Mouse (Mus musculus): ENCODE data around the gene Ap2s1. TPM values are rescaled to one million over a fixed set of nuclear protein-coding genes. Genes with fewer than 3 reads are reported as not detected.

The Ap2s1 gene
- polyA plus RNA-seq, 1 experiment from 2014 or later = 249 TPM

GRCm38 (mm10) chr7:16783758-16784415 is 45.7 kb downstream of the Ap2s1 start:
- Histone ChIP-seq H3K4me3 (peak overlapping the region; percentile 82), H3K4me1 (peaks cover 47% of the 10 kb centered on the region), H3K27ac (peak overlapping the region; percentile 91), H3K27me3 (ENCODE audit: poor library complexity, severe bottlenecking) (no peaks in the 10 kb centered on the region), H3K36me3 (replicated peaks) (peaks cover 43% of the 10 kb centered on the region), H3K9me3 (no peaks in the 10 kb centered on the region)
- no peak for DNase-seq (ENCODE audit: extremely low spot score, low spot score)
- 54% methylated on average over 17 of the region's 17 CpGs for WGBS

- peak overlapping the region; percentile 82 for H3K4me3 ChIP-seq
- H3K36me3 ChIP-seq (replicated peaks) = peaks cover 50% of the 10 kb centered on the region
- H3K9me3 ChIP-seq = no peaks in the 10 kb centered on the region
- peak overlapping the region; percentile 91; the same call in 1 of the 2 replicates for H3K27ac ChIP-seq
- 78% methylated on average over 10 of the region's 10 CpGs for WGBS
- DNase-seq (ENCODE audit: extremely low spot score, low spot score) = no peak
- H3K4me1 ChIP-seq = peaks cover 47% of the 10 kb centered on the region
- no peaks in the 10 kb centered on the region for H3K27me3 ChIP-seq (ENCODE audit: poor library complexity, severe bottlenecking)
Measured at GRCm38 (mm10) chr7:16784498-16784976, 46.3 kb downstream of the Ap2s1 start.

GRCm38 (mm10) chr7:16785541-16786083 is 47.4 kb downstream of the Ap2s1 start:
- H3K27ac ChIP-seq = no peak overlapping the region
- no peak overlapping the region for H3K4me3 ChIP-seq
- H3K9me3 ChIP-seq = no peaks in the 10 kb centered on the region
- no peaks in the 10 kb centered on the region for H3K27me3 ChIP-seq (ENCODE audit: poor library complexity, severe bottlenecking)
- peaks cover 46% of the 10 kb centered on the region for H3K4me1 ChIP-seq
- H3K36me3 ChIP-seq (replicated peaks) = peaks cover 60% of the 10 kb centered on the region
- WGBS = 94% methylated on average over 8 of the region's 8 CpGs
- no peak for DNase-seq (ENCODE audit: extremely low spot score, low spot score)

DNA sequence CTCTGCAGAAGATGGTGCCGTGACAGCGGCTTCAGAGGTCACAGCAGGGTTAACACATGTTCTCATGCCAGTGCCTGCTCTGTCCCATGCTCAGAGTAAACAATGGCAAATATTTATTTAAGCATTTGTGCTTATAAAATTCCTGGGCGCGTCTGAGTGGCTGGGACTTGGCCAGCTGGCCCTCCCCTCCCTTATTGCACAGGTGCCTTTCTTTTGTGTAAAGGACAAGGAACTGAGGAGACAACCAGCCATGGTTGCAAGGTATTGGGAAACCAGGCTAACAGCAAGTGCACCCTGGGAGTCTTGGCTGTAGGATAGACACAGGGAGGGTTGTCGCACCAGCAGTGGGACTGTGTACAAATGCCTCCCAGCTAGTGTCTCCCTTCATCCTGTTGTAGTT is 54.1 kb downstream of the Ap2s1 start:
- Histone ChIP-seq H3K9me3 (no peaks in the 10 kb centered on the region), H3K27ac (no peak overlapping the region), H3K4me3 (no peak overlapping the region), H3K36me3 (replicated peaks) (peaks cover 97% of the 10 kb centered on the region), H3K4me1 (no peaks in the 10 kb centered on the region), H3K27me3 (ENCODE audit: poor library complexity, severe bottlenecking) (no peaks in the 10 kb centered on the region)
- no peak for DNase-seq (ENCODE audit: extremely low spot score, low spot score)
- WGBS = 84% methylated on average over 5 of the region's 5 CpGs

DNA sequence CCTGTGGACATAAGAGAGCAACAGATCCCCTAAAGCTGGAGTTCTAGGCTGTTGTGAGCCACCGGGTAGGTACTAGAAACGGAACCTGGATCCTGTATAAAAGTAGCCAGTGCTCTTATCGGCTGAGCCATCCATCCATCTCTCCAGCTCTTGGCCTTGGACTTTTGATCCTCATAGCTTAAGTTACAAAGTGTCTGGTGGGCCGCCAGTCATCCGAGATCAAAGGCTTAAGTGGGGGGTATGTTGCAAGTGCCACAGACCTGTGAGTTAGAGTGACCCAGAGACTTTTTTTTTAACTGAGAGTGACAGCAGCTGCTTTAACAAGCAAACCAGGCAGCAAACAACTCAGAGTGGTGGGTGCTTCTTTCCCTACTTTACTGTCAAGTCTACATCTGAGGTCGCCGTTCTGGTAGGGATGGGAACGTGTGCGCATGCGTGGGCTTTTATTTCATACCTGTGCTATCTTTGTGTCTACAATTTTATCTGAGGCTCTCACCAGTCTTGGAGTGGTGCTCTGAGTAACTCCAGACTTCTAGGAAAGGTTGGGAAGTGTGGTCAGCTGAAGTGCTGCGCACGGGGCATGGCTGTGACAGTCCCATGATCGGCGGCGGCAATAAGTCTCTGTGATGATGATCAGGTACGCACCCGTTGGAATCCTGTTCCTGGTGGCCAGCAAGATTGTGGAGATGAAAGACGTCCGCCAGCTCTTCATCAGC is 55.0 kb downstream of the Ap2s1 start:
- no peaks in the 10 kb centered on the region for H3K4me1 ChIP-seq
- no peak overlapping the region for H3K4me3 ChIP-seq
- H3K27me3 ChIP-seq (ENCODE audit: poor library complexity, severe bottlenecking) = no peaks in the 10 kb centered on the region
- H3K27ac ChIP-seq = no peak overlapping the region
- H3K36me3 ChIP-seq (replicated peaks) = peaks cover 97% of the 10 kb centered on the region
- DNase-seq (ENCODE audit: extremely low spot score, low spot score) = no peak
- WGBS = 96% methylated on average over 19 of the region's 19 CpGs
- H3K9me3 ChIP-seq = no peaks in the 10 kb centered on the region

- Histone ChIP-seq H3K4me3 (no peak overlapping the region), H3K9me3 (no peaks in the 10 kb centered on the region), H3K4me1 (no peaks in the 10 kb centered on the region), H3K27me3 (ENCODE audit: poor library complexity, severe bottlenecking) (no peaks in the 10 kb centered on the region), H3K36me3 (replicated peaks) (peaks cover 94% of the 10 kb centered on the region), H3K27ac (no peak overlapping the region)
- no peak for DNase-seq (ENCODE audit: extremely low spot score, low spot score)
- 94% methylated on average over 5 of the region's 5 CpGs for WGBS
Measured at GRCm38 (mm10) chr7:16794886-16795285, 56.7 kb downstream of the Ap2s1 start.

Other genes with a start within 250 kb of the Ap2s1 start
- 30.3 and 32.2 TPM in 2 replicates for gene Arhgap35, start 123.4 kb upstream of the Ap2s1 start, polyA plus RNA-seq (2016; fragmentation: Nextera tagmentation; extraction: Ambion mirVana)
- not detected in 2 replicates for gene Ceacam15, start 62.7 kb upstream of the Ap2s1 start, polyA plus RNA-seq (2016; fragmentation: Nextera tagmentation; extraction: Ambion mirVana)
- gene Ceacam9, start 16.5 kb upstream of the Ap2s1 start, polyA plus RNA-seq (2016; fragmentation: Nextera tagmentation; extraction: Ambion mirVana) = not detected in 2 replicates
- gene Slc1a5, start 42.9 kb downstream of the Ap2s1 start, polyA plus RNA-seq (2016; fragmentation: Nextera tagmentation; extraction: Ambion mirVana) = 44.3 and 46.2 TPM in 2 replicates
- gene Strn4, start 77.5 kb downstream of the Ap2s1 start, polyA plus RNA-seq (2016; fragmentation: Nextera tagmentation; extraction: Ambion mirVana) = 120 and 122 TPM in 2 replicates
- gene Fkrp, start 78.3 kb downstream of the Ap2s1 start, polyA plus RNA-seq (2016; fragmentation: Nextera tagmentation; extraction: Ambion mirVana) = 26.3 and 27.2 TPM in 2 replicates
- gene Prkd2, start 104.5 kb downstream of the Ap2s1 start, polyA plus RNA-seq (2016; fragmentation: Nextera tagmentation; extraction: Ambion mirVana) = 9.6 and 10.7 TPM in 2 replicates
- gene Dact3, start 136.9 kb downstream of the Ap2s1 start, polyA plus RNA-seq (2016; fragmentation: Nextera tagmentation; extraction: Ambion mirVana) = 1.9 and 2.2 TPM in 2 replicates
- 5.5 and 6.6 TPM in 2 replicates for gene Gng8, start 153.4 kb downstream of the Ap2s1 start, polyA plus RNA-seq (2016; fragmentation: Nextera tagmentation; extraction: Ambion mirVana)
- gene Ptgir, start 168.1 kb downstream of the Ap2s1 start, polyA plus RNA-seq (2016; fragmentation: Nextera tagmentation; extraction: Ambion mirVana) = 0.10 TPM in 2 replicates
- 156 and 163 TPM in 2 replicates for gene Calm3, start 185.7 kb downstream of the Ap2s1 start, polyA plus RNA-seq (2016; fragmentation: Nextera tagmentation; extraction: Ambion mirVana)
- gene Pnmal2, start 206.3 kb downstream of the Ap2s1 start, polyA plus RNA-seq (2016; fragmentation: Nextera tagmentation; extraction: Ambion mirVana) = 4.3 and 6.8 TPM in 2 replicates
- gene Pnmal1, start 221.3 kb downstream of the Ap2s1 start, polyA plus RNA-seq (2016; fragmentation: Nextera tagmentation; extraction: Ambion mirVana) = 7.3 and 9.3 TPM in 2 replicates
- 1.2 and 1.4 TPM in 2 replicates for gene Gm42372, start 244.7 kb downstream of the Ap2s1 start, polyA plus RNA-seq (2016; fragmentation: Nextera tagmentation; extraction: Ambion mirVana)

All from forebrain, embryonic 10.5 days (tissue).